Mouse (Mus musculus): ENCODE measurements at regions not wholly inside any gene's neighbourhood (a gene's known extent, or its start where the extent isn't known, plus 50 kb on each side); places are given as distances from the start of the nearest gene placed in this dataset.
"Not testable (repeated sequence)": the region's sequence is repeated elsewhere in the genome, so short reads cannot be mapped to it uniquely, and the experiment has no call there.

- DNase-seq (ENCODE audit: low read depth, low spot score) = no peak
Measured at GRCm38 (mm10) chr15:41920270-41920669, 1786.1 kb downstream of the 9330182O14Rik start.

GRCm38 (mm10) chr15:41936697-41937096 lies 1802.5 kb downstream of the 9330182O14Rik start:
- no peak for DNase-seq (ENCODE audit: low read depth, low spot score)

- no peak for DNase-seq (ENCODE audit: low read depth, low spot score)
Measured at GRCm38 (mm10) chr15:41945226-41945625, 1811.1 kb downstream of the 9330182O14Rik start.

DNA sequence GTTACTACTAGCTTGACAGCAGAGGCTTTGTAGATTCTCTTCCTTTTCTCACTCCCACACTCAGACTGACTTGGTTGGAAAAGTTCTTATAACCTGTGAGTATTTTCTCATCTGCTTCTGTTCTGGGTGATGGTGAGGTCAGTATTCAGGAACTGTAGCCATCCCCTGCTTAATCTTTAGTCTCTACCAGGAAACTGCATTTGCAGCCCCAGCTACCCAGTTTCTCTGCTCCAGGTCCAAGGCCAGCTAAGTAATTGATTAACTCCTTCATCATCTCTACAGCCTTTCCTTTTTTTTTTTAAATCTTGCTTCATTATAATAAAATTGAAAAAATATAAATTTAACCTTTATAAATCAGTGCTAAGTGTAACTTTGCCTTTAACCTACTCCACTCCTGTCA lies 1813.7 kb downstream of the 9330182O14Rik start:
- DNase-seq (ENCODE audit: low read depth, low spot score) = no peak

GRCm38 (mm10) chr15:41948347-41949093 lies 1814.4 kb downstream of the 9330182O14Rik start:
- no peak for DNase-seq (ENCODE audit: low read depth, low spot score)

DNA sequence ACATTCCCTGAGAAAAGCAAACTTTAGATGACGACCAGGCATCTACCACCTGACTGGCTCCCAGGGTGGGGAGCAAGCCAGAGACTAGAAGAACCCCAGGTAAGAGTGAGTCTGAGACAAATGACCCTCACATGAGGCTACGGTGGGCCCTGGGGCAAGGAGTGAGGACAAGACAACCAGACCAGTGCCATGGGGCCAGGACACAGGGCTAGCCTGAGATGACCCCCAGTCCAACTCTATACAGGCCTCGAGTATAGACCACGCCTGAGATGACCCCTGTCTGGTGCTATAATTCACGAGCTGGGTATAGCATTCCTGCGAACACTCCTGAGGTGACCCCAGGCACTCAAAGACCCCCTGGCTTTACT lies 1814.9 kb downstream of the 9330182O14Rik start:
- DNase-seq (ENCODE audit: low read depth, low spot score) = no peak

DNA sequence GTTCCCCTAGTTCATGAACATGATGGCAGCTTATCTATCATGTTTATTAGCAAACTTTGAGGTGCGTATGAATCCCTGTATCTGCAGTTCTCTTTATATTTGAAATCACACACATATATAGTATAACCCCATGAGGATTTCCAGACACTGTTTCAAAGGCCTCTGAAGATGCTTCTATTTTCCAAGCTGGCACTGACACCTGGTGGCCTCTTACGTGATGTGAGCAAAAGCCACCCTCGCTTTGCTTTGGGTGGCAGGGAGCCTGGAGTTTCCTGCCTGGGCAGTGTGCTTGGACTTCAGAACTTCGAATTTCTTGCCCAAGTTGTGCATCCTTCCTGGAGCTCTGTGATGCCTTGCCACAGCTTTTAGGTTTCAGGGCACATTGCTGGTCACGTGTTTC lies 1817.1 kb downstream of the 9330182O14Rik start:
- no peak for DNase-seq (ENCODE audit: low read depth, low spot score)

- DNase-seq (ENCODE audit: low read depth, low spot score) = no peak
Measured at GRCm38 (mm10) chr15:41960597-41960996, 1826.4 kb downstream of the 9330182O14Rik start.

DNA sequence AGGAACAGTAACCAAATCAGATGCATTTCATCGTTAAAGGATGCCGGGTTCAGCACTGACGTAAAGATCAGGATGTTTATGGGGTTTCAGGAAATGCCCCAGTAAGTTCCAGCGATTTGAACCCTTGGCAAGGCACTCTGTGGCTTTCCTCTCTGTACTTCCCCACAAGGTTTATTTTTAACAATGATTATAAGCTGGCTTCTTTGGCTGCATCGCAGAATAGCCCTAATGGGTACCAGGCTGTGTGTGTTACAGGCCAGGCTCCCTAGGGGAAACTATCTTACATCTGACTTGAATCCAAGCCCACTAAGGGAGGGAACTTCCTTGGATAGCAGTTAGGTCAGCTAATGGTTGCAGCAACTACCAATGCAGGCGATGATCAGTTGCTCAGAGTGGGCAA lies 1836.7 kb downstream of the 9330182O14Rik start:
- no peak for DNase-seq (ENCODE audit: low read depth, low spot score)

- peak; percentile 46 for DNase-seq (ENCODE audit: low read depth, low spot score)
Measured at GRCm38 (mm10) chr15:41973263-41973662, 1839.1 kb downstream of the 9330182O14Rik start.

DNA sequence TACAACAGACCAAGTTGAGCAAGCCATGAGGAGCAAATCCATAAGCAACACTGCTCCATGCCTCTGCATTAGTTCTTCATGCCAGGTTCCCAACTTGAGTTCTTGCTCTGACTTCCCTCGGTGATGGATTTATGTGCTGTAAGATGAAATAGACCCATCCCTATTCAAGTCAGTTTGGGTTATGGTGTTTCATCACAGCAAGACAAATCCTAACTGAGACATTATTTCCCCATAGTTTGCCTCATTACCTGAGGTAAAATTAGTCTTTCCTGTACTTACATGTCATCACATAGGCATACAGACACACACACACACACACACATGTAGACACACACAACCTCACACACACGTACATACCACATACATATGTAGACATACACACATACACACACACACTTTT lies 1843.0 kb downstream of the 9330182O14Rik start:
- DNase-seq (ENCODE audit: low read depth, low spot score) = no peak

GRCm38 (mm10) chr15:41977649-41978231 lies 1843.6 kb downstream of the 9330182O14Rik start:
- no peak for DNase-seq (ENCODE audit: low read depth, low spot score)

DNA sequence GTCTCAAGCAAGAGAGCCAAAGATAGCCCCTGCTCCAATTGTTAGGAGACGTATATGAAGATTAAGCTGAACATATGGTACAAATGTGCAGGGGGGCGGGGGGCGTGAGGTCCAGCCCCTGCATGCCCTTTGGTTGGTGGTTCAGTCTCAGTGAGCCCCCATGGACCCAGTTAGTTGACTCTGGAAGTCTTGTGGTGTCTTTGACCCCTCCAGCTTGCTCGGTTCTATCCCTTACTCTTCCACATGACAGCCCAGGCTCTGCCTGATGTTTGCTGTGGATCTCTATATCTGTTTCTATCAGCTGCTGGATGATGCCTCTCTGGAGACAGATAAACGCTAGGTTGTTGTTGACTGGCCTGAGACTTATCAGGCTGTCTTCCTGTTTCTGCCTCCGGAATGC lies 1849.1 kb downstream of the 9330182O14Rik start:
- DNase-seq (ENCODE audit: low read depth, low spot score) = no peak

DNA sequence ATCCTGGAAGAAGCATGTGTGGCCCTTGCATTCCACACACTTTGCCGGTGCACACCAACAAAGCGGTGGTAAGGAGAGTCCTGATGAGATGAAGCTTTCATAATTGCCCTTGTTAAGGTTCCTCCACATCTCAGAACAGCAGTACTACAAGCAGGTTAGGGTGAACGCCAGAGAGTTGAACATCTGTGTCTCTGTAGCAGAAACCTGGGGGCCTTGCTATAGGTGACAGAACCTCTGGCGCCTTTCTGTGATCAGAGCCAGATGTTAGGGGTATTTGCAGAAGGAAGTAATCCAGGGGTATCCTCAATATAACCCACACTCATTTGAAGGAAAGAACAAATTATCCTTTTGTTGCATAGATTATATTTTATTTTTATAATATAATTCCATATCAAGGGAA lies 1850.1 kb downstream of the 9330182O14Rik start:
- no peak for DNase-seq (ENCODE audit: low read depth, low spot score)

DNA sequence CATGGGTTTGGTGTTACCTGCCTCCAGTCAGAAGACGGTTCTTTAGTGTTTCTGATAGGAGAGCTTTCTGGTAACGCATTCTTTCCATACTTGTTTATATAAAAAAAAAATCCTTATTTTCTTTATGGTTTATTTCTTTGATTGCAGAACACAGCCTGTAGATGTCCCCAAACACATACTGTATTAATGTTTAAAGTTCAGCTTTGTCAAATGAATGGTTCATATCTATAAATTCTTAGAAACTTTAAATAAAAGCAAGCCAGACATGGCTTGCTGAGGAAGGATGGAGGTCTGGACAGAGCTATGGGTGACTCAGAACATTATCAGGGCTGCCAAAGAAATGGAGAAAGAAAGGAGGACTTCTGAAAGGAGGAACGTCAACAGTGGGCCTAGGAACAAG lies 1852.1 kb downstream of the 9330182O14Rik start:
- no peak for DNase-seq (ENCODE audit: low read depth, low spot score)

- DNase-seq (ENCODE audit: low read depth, low spot score) = no peak
Measured at GRCm38 (mm10) chr15:41989065-41989464, 1854.9 kb downstream of the 9330182O14Rik start.

GRCm38 (mm10) chr15:41991816-41992215 lies 1857.7 kb downstream of the 9330182O14Rik start:
- no peak for DNase-seq (ENCODE audit: low read depth, low spot score)

GRCm38 (mm10) chr15:42032286-42032685 lies 1898.1 kb downstream of the 9330182O14Rik start:
- DNase-seq (ENCODE audit: low read depth, low spot score) = not testable (repeated sequence)

GRCm38 (mm10) chr15:42047088-42047976 lies 1913.2 kb downstream of the 9330182O14Rik start:
- no peak for DNase-seq (ENCODE audit: low read depth, low spot score)

DNA sequence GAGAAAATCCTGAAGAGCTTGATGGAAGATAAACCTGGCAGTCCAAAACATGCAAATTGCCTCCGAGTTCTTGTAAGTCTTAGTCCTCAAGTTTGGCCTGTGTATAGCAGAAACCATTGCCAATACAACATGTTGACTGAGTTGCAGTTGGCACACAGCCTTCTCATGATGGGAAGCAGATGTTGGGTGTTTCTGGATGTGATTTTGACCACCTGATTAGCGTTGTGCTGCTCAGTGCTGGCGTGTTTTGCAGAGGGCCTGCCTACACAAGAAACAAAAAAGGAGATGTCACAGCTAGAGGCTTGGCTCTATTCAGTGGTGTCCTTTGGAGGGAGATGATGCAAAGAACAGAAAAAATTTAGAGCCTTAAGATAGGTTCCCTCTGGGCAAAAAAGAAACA lies 1922.6 kb downstream of the 9330182O14Rik start:
- no peak for DNase-seq (ENCODE audit: low read depth, low spot score)

GRCm38 (mm10) chr15:42068207-42068831 lies 1934.2 kb downstream of the 9330182O14Rik start:
- DNase-seq (ENCODE audit: low read depth, low spot score) = no peak

- no peak for DNase-seq (ENCODE audit: low read depth, low spot score)
Measured at GRCm38 (mm10) chr15:42069072-42069471, 1934.9 kb downstream of the 9330182O14Rik start.

Data from retina, postnatal 7 days (tissue).